Mouse (Mus musculus): ENCODE data around the gene Egfl6. TPM values are rescaled to one million over a fixed set of nuclear protein-coding genes. Genes with fewer than 3 reads are reported as not detected.

The Egfl6 gene
- polyA plus RNA-seq, 1 experiment from 2014 or later: 8.3 TPM

GRCm38 (mm10) chrX:166495052-166495451 lies 90.5 kb downstream of the Egfl6 start:
- WGBS: 87% methylated on average over 2 of the region's 2 CpGs

DNA sequence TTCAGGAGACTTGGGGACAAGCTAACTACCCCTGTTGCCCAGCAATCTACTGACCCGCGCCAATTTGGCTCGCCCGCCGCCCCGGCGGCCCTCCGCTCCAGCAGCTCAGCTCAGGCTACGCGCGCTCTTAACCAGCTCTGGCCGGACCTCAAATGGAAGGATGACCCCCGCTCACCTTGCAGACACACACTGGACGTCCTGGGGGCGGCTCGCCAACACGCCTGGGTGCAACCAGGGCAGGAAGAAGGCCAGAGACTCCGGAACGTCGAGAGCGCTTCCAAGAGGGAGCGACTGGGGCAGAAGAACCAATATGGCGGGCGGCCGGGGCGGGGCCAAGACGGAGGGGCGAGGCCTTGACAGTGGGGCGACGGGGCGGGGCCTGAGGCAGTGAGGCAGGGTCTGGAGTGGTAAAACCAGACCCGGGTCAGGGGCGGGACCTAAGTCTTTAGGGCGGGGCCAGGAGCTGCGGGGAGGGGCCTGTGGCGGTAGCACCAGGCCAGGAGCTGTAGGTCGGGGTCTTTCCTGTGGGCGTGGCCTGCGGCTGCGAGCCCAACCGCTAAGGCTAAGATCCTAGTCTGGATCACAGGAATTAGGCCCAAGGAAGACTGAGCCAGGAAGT lies 106.0 kb downstream of the Egfl6 start, which contains the start of gene Rab9:
Rab9 (minus strand) TSS at position 503 of the 619 bp plus-strand sequence.
- H3K9ac ChIP-seq (replicated peaks; ENCODE audit: low read length): peak within 1 kb of the TSS; percentile 77
- H3K27me3 ChIP-seq (ENCODE audit: control insufficient read depth, insufficient read depth, low read length): no peaks in the 10 kb centered on the region; the same call in 1 of the 2 replicates
- ATAC-seq (replicated peaks; ENCODE audit: insufficient number of reproducible peaks, low FRiP score, low TSS enrichment, low read depth): peak; percentile 98
- H3K27ac ChIP-seq (replicated peaks; ENCODE audit: low read depth, low read length): no peak within 1 kb of the TSS; the same call in 1 of the 2 replicates
- H3K36me3 ChIP-seq (replicated peaks; ENCODE audit: control insufficient read depth, insufficient read depth, low read depth, low read length): no peaks in the 10 kb centered on the region
- H3K4me1 ChIP-seq (ENCODE audit: control insufficient read depth, insufficient read depth, low read length): no peaks in the 10 kb centered on the region
- DNase-seq (ENCODE audit: low spot score): peak; percentile 94
- peak within 1 kb of the TSS; percentile 52 for H3K4me3 ChIP-seq (ENCODE audit: low read depth, low read length)
- peak within 1 kb of the TSS; percentile 50 for H3K4me2 ChIP-seq (ENCODE audit: low read depth, low read length)
- no peaks in the 10 kb centered on the region for H3K9me3 ChIP-seq (replicated peaks; ENCODE audit: control insufficient read depth, low read length)
- 17% methylated on average over 34 of the region's 41 CpGs for WGBS

More at GRCm38 (mm10) chrX:166495052-166495451, 90.5 kb downstream of the Egfl6 start:
- Histone ChIP-seq H3K4me2 (ENCODE audit: low read depth, low read length) (no peak overlapping the region), H3K27ac (replicated peaks; ENCODE audit: low read depth, low read length) (no peak overlapping the region), H3K4me3 (ENCODE audit: low read depth, low read length) (no peak overlapping the region), H3K4me1 (ENCODE audit: control insufficient read depth, insufficient read depth, low read length) (no peaks in the 10 kb centered on the region), H3K27me3 (ENCODE audit: control insufficient read depth, insufficient read depth, low read length) (no peaks in the 10 kb centered on the region), H3K9ac (replicated peaks; ENCODE audit: low read length) (no peak overlapping the region), H3K36me3 (replicated peaks; ENCODE audit: control insufficient read depth, insufficient read depth, low read depth, low read length) (no peaks in the 10 kb centered on the region), H3K9me3 (replicated peaks; ENCODE audit: control insufficient read depth, low read length) (no peaks in the 10 kb centered on the region)
- no peak for ATAC-seq (replicated peaks; ENCODE audit: insufficient number of reproducible peaks, low FRiP score, low TSS enrichment, low read depth)
- DNase-seq (ENCODE audit: low spot score): no peak

DNA sequence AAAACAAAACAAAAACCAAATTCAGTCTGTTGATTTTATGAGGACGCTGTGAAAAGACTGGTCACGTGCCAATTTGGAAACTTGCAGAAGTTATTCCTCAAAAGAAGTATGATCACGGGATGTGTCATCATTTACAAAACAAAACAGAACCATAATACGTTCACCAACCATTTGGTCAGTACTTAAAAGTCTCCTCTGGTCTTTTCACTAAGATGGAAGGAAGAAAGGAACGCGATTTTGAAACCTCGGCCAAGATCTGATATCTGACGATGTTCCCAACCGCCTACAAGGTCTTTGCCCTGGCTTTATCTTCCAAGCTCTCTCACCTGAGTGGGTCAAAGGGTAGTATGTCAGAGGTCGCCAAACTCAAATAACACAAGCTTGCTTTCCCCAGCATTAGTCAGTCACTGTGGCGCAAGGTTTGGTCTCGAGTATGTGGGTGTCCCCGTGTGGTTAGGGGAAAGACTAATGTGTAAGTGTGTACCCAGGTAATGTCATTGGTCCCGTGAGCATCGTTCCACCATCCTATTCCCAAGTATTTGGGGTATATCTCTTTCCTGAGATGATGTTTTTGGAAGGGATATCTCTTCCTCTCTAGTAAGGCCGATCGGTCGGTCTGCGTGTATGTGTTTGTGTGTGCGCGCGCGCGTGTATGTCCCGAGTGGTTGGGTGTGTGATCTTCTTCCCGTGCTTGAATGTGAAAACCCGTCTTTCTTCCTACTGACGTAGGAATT lies 106.7 kb downstream of the Egfl6 start:
- 25% methylated on average over 28 of the region's 28 CpGs for WGBS
- peak; percentile 7; the same call in 1 of the 2 replicates for ATAC-seq (replicated peaks; ENCODE audit: insufficient number of reproducible peaks, low FRiP score, low TSS enrichment, low read depth)
- peak; percentile 11 for DNase-seq (ENCODE audit: low spot score)
- Histone ChIP-seq H3K27me3 (ENCODE audit: control insufficient read depth, insufficient read depth, low read length) (no peaks in the 10 kb centered on the region; the same call in 1 of the 2 replicates), H3K36me3 (replicated peaks; ENCODE audit: control insufficient read depth, insufficient read depth, low read depth, low read length) (no peaks in the 10 kb centered on the region), H3K27ac (replicated peaks; ENCODE audit: low read depth, low read length) (no peak overlapping the region), H3K4me1 (ENCODE audit: control insufficient read depth, insufficient read depth, low read length) (no peaks in the 10 kb centered on the region), H3K9ac (replicated peaks; ENCODE audit: low read length) (peak overlapping the region; percentile 77), H3K4me3 (ENCODE audit: low read depth, low read length) (peak overlapping the region; percentile 52), H3K9me3 (replicated peaks; ENCODE audit: control insufficient read depth, low read length) (no peaks in the 10 kb centered on the region), H3K4me2 (ENCODE audit: low read depth, low read length) (peak overlapping the region; percentile 50)

- no peaks in the 10 kb centered on the region for H3K4me1 ChIP-seq (ENCODE audit: control insufficient read depth, insufficient read depth, low read length)
- H3K9me3 ChIP-seq (replicated peaks; ENCODE audit: control insufficient read depth, low read length): no peaks in the 10 kb centered on the region
- no peak overlapping the region for H3K4me2 ChIP-seq (ENCODE audit: low read depth, low read length)
- no peaks in the 10 kb centered on the region; the same call in 1 of the 2 replicates for H3K27me3 ChIP-seq (ENCODE audit: control insufficient read depth, insufficient read depth, low read length)
- DNase-seq (ENCODE audit: low spot score) (no peak), ATAC-seq (replicated peaks; ENCODE audit: insufficient number of reproducible peaks, low FRiP score, low TSS enrichment, low read depth) (no peak)
- 61% methylated on average over 6 of the region's 6 CpGs for WGBS
- no peaks in the 10 kb centered on the region for H3K36me3 ChIP-seq (replicated peaks; ENCODE audit: control insufficient read depth, insufficient read depth, low read depth, low read length)
- no peak overlapping the region for H3K9ac ChIP-seq (replicated peaks; ENCODE audit: low read length)
- H3K4me3 ChIP-seq (ENCODE audit: low read depth, low read length): no peak overlapping the region
- H3K27ac ChIP-seq (replicated peaks; ENCODE audit: low read depth, low read length): no peak overlapping the region
These were observed 108.1 kb downstream of the Egfl6 start for GRCm38 (mm10) chrX:166477393-166477792.

Other genes with a start within 250 kb of the Egfl6 start
- 29.2 and 30.8 TPM in 2 replicates for gene Trappc2, start 145.1 kb downstream of the Egfl6 start, polyA plus RNA-seq (2014; fragmentation: Nextera tagmentation; extraction: Ambion mirVana)
- 8.2 and 9.8 TPM in 2 replicates for gene Ofd1, start 145.0 kb downstream of the Egfl6 start, polyA plus RNA-seq (2014; fragmentation: Nextera tagmentation; extraction: Ambion mirVana)
- 60.1 and 66.8 TPM in 2 replicates for gene Rab9, start 105.9 kb downstream of the Egfl6 start, polyA plus RNA-seq (2014; fragmentation: Nextera tagmentation; extraction: Ambion mirVana)
- 10.7 and 12.3 TPM in 2 replicates for gene Tceanc, start 67.2 kb downstream of the Egfl6 start, polyA plus RNA-seq (2014; fragmentation: Nextera tagmentation; extraction: Ambion mirVana)

All from embryonic facial prominence, embryonic 11.5 days (tissue).